ENCODE assay signal across 24 mouse cellular contexts in the genomic region with DNA sequence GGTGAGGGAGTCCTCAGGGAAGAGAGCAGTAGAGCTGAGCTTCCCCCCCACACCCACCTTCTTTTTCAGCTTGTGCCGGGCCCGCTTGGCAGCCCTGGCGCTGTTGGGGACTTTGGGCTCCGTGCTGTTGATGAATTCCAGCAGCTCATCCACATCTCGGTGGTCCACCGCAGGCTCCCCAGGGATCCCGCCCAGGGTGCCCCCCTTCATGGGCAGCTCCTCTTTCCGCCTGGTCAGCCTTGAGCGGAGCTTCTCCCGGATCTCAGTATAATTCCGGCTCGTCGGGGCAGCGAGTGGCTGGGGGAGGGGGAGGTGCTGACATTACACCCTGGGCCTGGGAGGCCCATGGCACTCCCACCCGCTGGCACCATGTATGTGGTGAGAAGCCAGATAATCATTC. TPM values are rescaled to one million over a fixed set of nuclear protein-coding genes. Genes with fewer than 3 reads are reported as not detected.
DNase-seq lines count a peak whose midpoint lies in the region; ATAC-seq and TF ChIP-seq lines count a peak whose summit lies in the region.
"Had no signal": no experiment of that assay in that cellular context is flagged by ENCODE, and none has a peak within 500 bp of the region (broad histone marks: within the 10 kb centered on the region; RNA-seq: fewer than 3 reads in every experiment).

No protein-coding gene starts in this region.

- no peak overlapping the region for H3K4me3 ChIP-seq in kidney, postnatal 0 days (replicated peaks; ENCODE audit: low read depth, low read length)
- H3K4me3 ChIP-seq in stomach, postnatal 0 days (ENCODE audit: low read depth, low read length) = no peak overlapping the region
- H3K4me3 ChIP-seq: embryonic facial prominence, embryonic 13.5 days; embryonic facial prominence, embryonic 15.5 days; erythroblast, embryonic 14.5 days; forebrain, embryonic 10.5 days; forebrain, embryonic 12.5 days had no signal

- no peak for TF ChIP-seq EP300 in stomach, postnatal 0 days (optimal IDR thresholded peaks at IDR 0.05)

- no peak for TF ChIP-seq CTCF in kidney, postnatal 0 days (IDR thresholded peaks at IDR 0.05; ENCODE audit: low read depth)
- TF ChIP-seq CTCF in stomach, postnatal 0 days (IDR thresholded peaks at IDR 0.05; ENCODE audit: low read depth) = no peak

- no peak overlapping the region for H3K4me2 ChIP-seq in kidney, postnatal 0 days (ENCODE audit: low read length)
- H3K4me2 ChIP-seq in stomach, postnatal 0 days (replicated peaks; ENCODE audit: low read depth) = no peak overlapping the region
- H3K4me2 ChIP-seq: embryonic facial prominence, embryonic 13.5 days; embryonic facial prominence, embryonic 15.5 days; forebrain, embryonic 12.5 days had no signal

- no peaks in the 10 kb centered on the region for H3K4me1 ChIP-seq in kidney, postnatal 0 days (replicated peaks; ENCODE audit: insufficient read depth, low read length)
- H3K4me1 ChIP-seq in stomach, postnatal 0 days (replicated peaks; ENCODE audit: control insufficient read depth, insufficient read depth) = no peaks in the 10 kb centered on the region
- H3K4me1 ChIP-seq: embryonic facial prominence, embryonic 13.5 days; embryonic facial prominence, embryonic 15.5 days; forebrain, embryonic 10.5 days; forebrain, embryonic 12.5 days had no signal

- DNase-seq in adrenal gland, postnatal 10 days = peak; percentile 37
- no peak for DNase-seq in adrenal gland, adult 18-20 months (ENCODE audit: low spot score in 2 of 2)
- peak; percentile 90 for DNase-seq in heart, adult 11 months
- no peak for DNase-seq in heart, postnatal 10 days
- DNase-seq in kidney, postnatal 0 days (ENCODE audit: low spot score) = peak; percentile 23
- no peak for DNase-seq in kidney, adult 8-10 months
- DNase-seq in stomach, postnatal 0 days (ENCODE audit: low spot score) = no peak
- no peak for DNase-seq in frontal cortex, postnatal 14 days (ENCODE audit: low spot score in 2 of 2)
- DNase-seq: cerebellum, adult 11-12 months; cerebellum, adult 2 months; cerebellum, adult 9-10 months; cerebellum, postnatal 10 days; cerebellum, postnatal 36 days; embryo, embryonic 11 days had no signal

- 68% methylated on average over 15 of the region's 15 CpGs for WGBS in kidney, postnatal 0 days
- 93% methylated on average over 15 of the region's 15 CpGs for WGBS in stomach, postnatal 0 days

- no peaks in the 10 kb centered on the region for H3K27me3 ChIP-seq in kidney, postnatal 0 days (ENCODE audit: insufficient read depth, low read length)
- H3K27me3 ChIP-seq in stomach, postnatal 0 days (ENCODE audit: control insufficient read depth, insufficient read depth, low read length) = no peaks in the 10 kb centered on the region
- H3K27me3 ChIP-seq: embryonic facial prominence, embryonic 13.5 days; embryonic facial prominence, embryonic 15.5 days; forebrain, embryonic 12.5 days; Patski had no signal

- no peak overlapping the region for H3K9ac ChIP-seq in kidney, postnatal 0 days (ENCODE audit: low read depth, low read length)
- H3K9ac ChIP-seq in stomach, postnatal 0 days (ENCODE audit: low read length) = no peak overlapping the region
- H3K9ac ChIP-seq: embryonic facial prominence, embryonic 13.5 days; embryonic facial prominence, embryonic 15.5 days; forebrain, embryonic 12.5 days had no signal

- H3K9me3 ChIP-seq in kidney, postnatal 0 days (replicated peaks; ENCODE audit: low read length) = no peaks in the 10 kb centered on the region
- H3K9me3 ChIP-seq in stomach, postnatal 0 days (ENCODE audit: control insufficient read depth, low read length) = no peaks in the 10 kb centered on the region
- H3K9me3 ChIP-seq: embryonic facial prominence, embryonic 13.5 days; embryonic facial prominence, embryonic 15.5 days; forebrain, embryonic 10.5 days; forebrain, embryonic 12.5 days; G1E had no signal

- peak; percentile 46 for ATAC-seq in kidney, postnatal 0 days (replicated peaks; ENCODE audit: low FRiP score, low read depth)
- ATAC-seq in stomach, postnatal 0 days (ENCODE audit: low FRiP score, low TSS enrichment) = peak; percentile 28; the same call in 1 of the 2 replicates
- ATAC-seq: activated CD4-positive, CD25-positive, alpha-beta regulatory T cell, adult 4 months; forebrain, embryonic 14.5 days; forebrain, embryonic 16.5 days; Patski had no signal

- peaks cover 33% of the 10 kb centered on the region for H3K36me3 ChIP-seq in kidney, postnatal 0 days (ENCODE audit: insufficient read depth, low read length)
- peaks cover 27% of the 10 kb centered on the region; the same call in 1 of the 2 replicates for H3K36me3 ChIP-seq in stomach, postnatal 0 days (ENCODE audit: control insufficient read depth, insufficient read depth, low read length)

- H3K27ac ChIP-seq in kidney, postnatal 0 days = no peak overlapping the region
- H3K27ac ChIP-seq in stomach, postnatal 0 days (replicated peaks) = no peak overlapping the region
- H3K27ac ChIP-seq: embryonic facial prominence, embryonic 13.5 days; embryonic facial prominence, embryonic 15.5 days; forebrain, embryonic 10.5 days; forebrain, embryonic 12.5 days had no signal

- intact Hi-C loops in heart, postnatal 10 days (cut with DNase I) = no loop called here

RNA-seq across cellular contexts. Expression of gene Ddx41, which starts 12.6 kb away (rescaled TPM):
- total RNA-seq in adrenal gland, postnatal 10 days (2021) = 10 to 100 TPM; 38.5 to 39.9 TPM
- total RNA-seq in adrenal gland, adult 18-20 months (2021) = 10 to 100 TPM; 40.6 to 47.1 TPM
- 10 to 100 TPM; 17.5 to 18.2 TPM for total RNA-seq in heart, postnatal 10 days (2021)
- 60.1 and 60.3 TPM in 2 replicates for polyA plus RNA-seq in kidney, postnatal 0 days (2015; fragmentation: Nextera tagmentation; extraction: Ambion mirVana)
- 24.2 and 25.6 TPM in 2 replicates for polyA plus RNA-seq in stomach, postnatal 0 days (2015; fragmentation: Nextera tagmentation; extraction: Ambion mirVana)

RNA-seq across cellular contexts. Expression of gene Dok3, which starts 20.0 kb away (rescaled TPM):
- 1 to 10 TPM; 5.0 to 5.1 TPM for total RNA-seq in adrenal gland, postnatal 10 days (2021)
- total RNA-seq in adrenal gland, adult 18-20 months (2021) = 1 to 10 TPM; 5.1 to 5.3 TPM
- total RNA-seq in heart, postnatal 10 days (2021) = 1 to 10 TPM; 1.7 to 1.8 TPM
- 1.7 and 1.8 TPM in 2 replicates for polyA plus RNA-seq in kidney, postnatal 0 days (2015; fragmentation: Nextera tagmentation; extraction: Ambion mirVana)
- 1.0 and 1.3 TPM in 2 replicates for polyA plus RNA-seq in stomach, postnatal 0 days (2015; fragmentation: Nextera tagmentation; extraction: Ambion mirVana)

RNA-seq across cellular contexts. Expression of gene Fam193b, which starts 21.9 kb away (rescaled TPM):
- total RNA-seq in adrenal gland, postnatal 10 days (2021) = 10 to 100 TPM; 32.4 to 52.0 TPM
- 10 to 100 TPM; 45.5 to 52.7 TPM for total RNA-seq in adrenal gland, adult 18-20 months (2021)
- total RNA-seq in heart, postnatal 10 days (2021) = 10 to 100 TPM; 22.8 to 24.2 TPM
- 23.9 and 24.9 TPM in 2 replicates for polyA plus RNA-seq in kidney, postnatal 0 days (2015; fragmentation: Nextera tagmentation; extraction: Ambion mirVana)
- polyA plus RNA-seq in stomach, postnatal 0 days (2015; fragmentation: Nextera tagmentation; extraction: Ambion mirVana) = 10.2 and 11.1 TPM in 2 replicates

RNA-seq across cellular contexts. Expression of gene Tmed9, which starts 24.5 kb away (rescaled TPM):
- total RNA-seq in adrenal gland, postnatal 10 days (2021) = 100 to 1,000 TPM; 144 to 146 TPM
- 100 to 1,000 TPM; 141 to 184 TPM for total RNA-seq in adrenal gland, adult 18-20 months (2021)
- 100 to 1,000 TPM; 104 to 106 TPM for total RNA-seq in heart, postnatal 10 days (2021)
- polyA plus RNA-seq in kidney, postnatal 0 days (2015; fragmentation: Nextera tagmentation; extraction: Ambion mirVana) = 136 and 160 TPM in 2 replicates
- 123 and 136 TPM in 2 replicates for polyA plus RNA-seq in stomach, postnatal 0 days (2015; fragmentation: Nextera tagmentation; extraction: Ambion mirVana)

RNA-seq across cellular contexts. Expression of gene Pdlim7, which starts 35.6 kb away (rescaled TPM):
- total RNA-seq in adrenal gland, postnatal 10 days (2021) = 10 to 100 TPM; 31.6 to 39.4 TPM
- total RNA-seq in adrenal gland, adult 18-20 months (2021) = 10 to 100 TPM; 11.6 to 26.8 TPM
- 10 to 100 TPM; 63.6 to 74.2 TPM for total RNA-seq in heart, postnatal 10 days (2021)
- polyA plus RNA-seq in kidney, postnatal 0 days (2015; fragmentation: Nextera tagmentation; extraction: Ambion mirVana) = 112 and 124 TPM in 2 replicates
- 174 and 193 TPM in 2 replicates for polyA plus RNA-seq in stomach, postnatal 0 days (2015; fragmentation: Nextera tagmentation; extraction: Ambion mirVana)

Comparison
In these comparisons a context has a peak if more than half of its experiments do, and no peak if none do; other contexts are left out.
1. DNase-seq: peak in adrenal gland, postnatal 10 days (single experiment), heart, adult 11 months (single experiment) and kidney, postnatal 0 days (single experiment); none in adrenal gland, adult 18-20 months (0 of 2), heart, postnatal 10 days (0 of 2), kidney, adult 8-10 months (0 of 2), stomach, postnatal 0 days (single experiment) and frontal cortex, postnatal 14 days (0 of 2).